Mouse (Mus musculus) monocyte, adult 59 days (primary cell): ENCODE results near the gene Olfr1391. TPM values are rescaled to one million over a fixed set of nuclear protein-coding genes. Genes with fewer than 3 reads are reported as not detected.

Experiments used
- total RNA-seq, 2 experiments: library from RNA; stranded (reverse); gene quantifications; one replicate each; pipeline ENCODE4 v1.2.4; 2023

The Olfr1391 gene
- total RNA-seq = not detected

GRCm38 (mm10) chr11:49322442-49322841 lies at the start of gene Olfr1391:
Gene Olfr1391, plus strand, starts transcription at chr11:49322742.

GRCm38 (mm10) chr11:49278222-49278621 lies 44.3 kb upstream of the Olfr1391 start, which contains the start of gene Olfr1393:
Gene Olfr1393, plus strand, starts transcription at chr11:49278304.

GRCm38 (mm10) chr11:49284982-49285381 lies 37.6 kb upstream of the Olfr1391 start, which contains the start of gene Olfr1392:
Gene Olfr1392, plus strand, starts transcription at chr11:49285282.

GRCm38 (mm10) chr11:49304441-49304840 lies 18.1 kb upstream of the Olfr1391 start, which contains the start of gene Olfr10:
Gene Olfr10, plus strand, starts transcription at chr11:49304741.

GRCm38 (mm10) chr11:49334888-49335287 lies 12.3 kb downstream of the Olfr1391 start, which contains the start of gene Olfr1390:
Gene Olfr1390, plus strand, starts transcription at chr11:49335188.

Other genes starting within 250 kb of the Olfr1391 start
- gene Ifi47, start 246.2 kb upstream of the Olfr1391 start, total RNA-seq = 10 to 100 TPM; 89.2 to 92.9 TPM
- gene Olfr1396, start 207.9 kb upstream of the Olfr1391 start, total RNA-seq = not detected
- gene Olfr1395, start 180.5 kb upstream of the Olfr1391 start, total RNA-seq = not detected
- not detected for gene Olfr1394, start 168.4 kb upstream of the Olfr1391 start, total RNA-seq
- under 1 TPM in 1 of 2 experiments, not detected in 1; 0.16 TPM for gene Btnl9, start 135.6 kb upstream of the Olfr1391 start, total RNA-seq
- gene Zfp62, start 119.5 kb upstream of the Olfr1391 start, total RNA-seq = 10 to 100 TPM; 63.6 to 68.3 TPM
- gene Mgat1, start 78.6 kb upstream of the Olfr1391 start, total RNA-seq = 100 to 1,000 TPM; 104 to 125 TPM
- under 1 TPM; 0.18 to 0.31 TPM for gene Olfr1393, start 44.4 kb upstream of the Olfr1391 start, total RNA-seq
- not detected for gene Olfr1392, start 37.5 kb upstream of the Olfr1391 start, total RNA-seq
- not detected for gene Olfr10, start 18.0 kb upstream of the Olfr1391 start, total RNA-seq
- not detected for gene Olfr1390, start 12.4 kb downstream of the Olfr1391 start, total RNA-seq
- gene Olfr1389, start 100.3 kb downstream of the Olfr1391 start, total RNA-seq = not detected
- gene Olfr1388, start 113.9 kb downstream of the Olfr1391 start, total RNA-seq = under 1 TPM; 0.15 to 0.42 TPM
- not detected for gene Olfr1387, start 132.6 kb downstream of the Olfr1391 start, total RNA-seq
- not detected for gene Olfr1386, start 142.3 kb downstream of the Olfr1391 start, total RNA-seq
- gene Olfr1385, start 166.3 kb downstream of the Olfr1391 start, total RNA-seq = not detected
- not detected for gene Olfr1384, start 184.0 kb downstream of the Olfr1391 start, total RNA-seq
- gene Olfr1383, start 196.9 kb downstream of the Olfr1391 start, total RNA-seq = not detected
- gene Olfr1382, start 205.5 kb downstream of the Olfr1391 start, total RNA-seq = not detected
- gene Olfr1381, start 220.7 kb downstream of the Olfr1391 start, total RNA-seq = not detected
- gene Olfr1380, start 234.1 kb downstream of the Olfr1391 start, total RNA-seq = not detected